Mouse (Mus musculus): ENCODE results near the gene Ano7.
"Not testable (repeated sequence)": the region's sequence is repeated elsewhere in the genome, so short reads cannot be mapped to it uniquely, and the experiment has no call there.

The Ano7 gene

GRCm38 (mm10) chr1:93445822-93446162 is 72.1 kb downstream of the Ano7 start:
- no peak for DNase-seq (ENCODE audit: low read depth)

DNA sequence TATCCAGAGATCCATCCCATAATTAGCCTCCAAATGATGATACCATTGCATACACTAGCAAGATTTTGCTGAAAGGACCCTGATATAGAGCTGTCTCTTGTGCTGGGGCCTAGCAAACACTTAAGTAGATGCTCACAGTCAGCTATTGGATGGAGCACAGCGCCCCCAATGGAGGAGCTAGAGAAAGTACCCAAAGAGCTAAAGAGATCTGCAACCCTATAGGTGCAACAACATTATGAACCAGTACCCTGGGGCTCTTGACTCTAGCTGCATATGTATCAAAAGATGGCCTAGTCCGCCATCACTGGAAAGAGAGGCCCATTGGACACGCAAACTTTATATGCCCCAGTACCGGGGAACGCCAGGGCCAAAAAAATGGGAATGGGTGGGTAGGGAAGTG is 76.4 kb downstream of the Ano7 start:
- DNase-seq (ENCODE audit: low read depth), result not testable (repeated sequence)

- no peak for DNase-seq (ENCODE audit: low read depth)
These were observed 80.1 kb downstream of the Ano7 start for GRCm38 (mm10) chr1:93453721-93454255.
